Mouse (Mus musculus) retina, embryonic 14.5 days (tissue): ENCODE results near the gene Trdn.

Source experiments
- DNase-seq: peaks from one replicate; pipeline ENCODE4 v3.0.0-alpha.2; 2015; ENCODE audit warnings: low spot score

Trdn gene

DNA sequence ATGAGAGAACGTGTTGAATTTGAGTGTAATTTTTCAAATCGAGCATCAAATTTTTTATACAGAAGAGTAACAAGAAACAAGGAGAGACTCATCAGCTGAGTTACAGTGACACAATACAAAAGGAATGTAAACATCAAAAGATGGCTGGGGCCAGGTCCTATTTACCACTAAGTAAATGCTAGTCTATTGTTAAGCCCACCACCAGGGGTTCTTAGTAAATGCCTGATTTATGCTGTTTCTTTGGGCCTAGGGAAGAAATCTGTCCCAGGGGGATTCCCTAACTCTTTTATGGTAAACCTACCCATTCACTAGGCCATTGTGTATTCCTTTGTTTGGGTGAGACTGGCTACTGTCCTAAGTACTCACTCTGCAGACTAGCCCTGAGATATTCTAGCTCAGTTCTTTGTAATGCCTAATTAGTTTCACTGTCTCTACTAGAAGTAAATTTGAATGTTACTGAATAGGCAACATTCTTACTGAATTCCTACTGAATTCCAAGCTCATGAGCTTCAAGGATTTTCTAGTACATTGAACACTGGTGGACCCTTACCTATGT is 295.2 kb downstream of the Trdn start:
- no peak for DNase-seq
